Mouse (Mus musculus) heart, adult 9 months (tissue): Measurements from ENCODE around the gene Tbc1d5.

ENCODE experiments used
- DNase-seq, 2 experiments: peaks; one replicate each; pipeline ENCODE4 v3.0.0; 2022; ENCODE audit warnings: low spot score in 2 of 2

The Tbc1d5 gene

GRCm38 (mm10) chr17:51104294-51104693 lies 74.9 kb downstream of the Tbc1d5 start:
- no peak for DNase-seq

- DNase-seq, result no peak
Observed at GRCm38 (mm10) chr17:51043869-51044268, 135.3 kb downstream of the Tbc1d5 start.

GRCm38 (mm10) chr17:51040861-51041260 lies 138.3 kb downstream of the Tbc1d5 start:
- no peak for DNase-seq

- DNase-seq, result no peak
Observed at GRCm38 (mm10) chr17:51023227-51023626, 155.9 kb downstream of the Tbc1d5 start.

GRCm38 (mm10) chr17:51016384-51016783 lies 162.8 kb downstream of the Tbc1d5 start:
- DNase-seq, result no peak

- no peak for DNase-seq
Observed at GRCm38 (mm10) chr17:51013908-51014307, 165.2 kb downstream of the Tbc1d5 start.

- no peak for DNase-seq
Observed at GRCm38 (mm10) chr17:51003179-51003578, 176.0 kb downstream of the Tbc1d5 start.

- no peak for DNase-seq
Observed at GRCm38 (mm10) chr17:50998216-50998615, 180.9 kb downstream of the Tbc1d5 start.

- DNase-seq, result peak; percentile 53 to 69
Observed at GRCm38 (mm10) chr17:50993294-50993993, 185.7 kb downstream of the Tbc1d5 start.

GRCm38 (mm10) chr17:50990770-50991405 lies 188.3 kb downstream of the Tbc1d5 start:
- DNase-seq, result no peak

GRCm38 (mm10) chr17:50987935-50988334 lies 191.2 kb downstream of the Tbc1d5 start:
- no peak for DNase-seq

GRCm38 (mm10) chr17:50981933-50982332 lies 197.2 kb downstream of the Tbc1d5 start:
- no peak for DNase-seq

GRCm38 (mm10) chr17:50972142-50972541 lies 207.0 kb downstream of the Tbc1d5 start:
- no peak for DNase-seq

- no peak for DNase-seq
Observed at GRCm38 (mm10) chr17:50966147-50966546, 213.0 kb downstream of the Tbc1d5 start.

GRCm38 (mm10) chr17:50954313-50954712 lies 224.8 kb downstream of the Tbc1d5 start:
- no peak for DNase-seq

GRCm38 (mm10) chr17:50922308-50922707 lies 256.8 kb downstream of the Tbc1d5 start:
- DNase-seq, result no peak

- DNase-seq, result no peak
Observed at GRCm38 (mm10) chr17:50915216-50915615, 263.9 kb downstream of the Tbc1d5 start.

- DNase-seq, result no peak
Observed at GRCm38 (mm10) chr17:50908568-50909335, 270.4 kb downstream of the Tbc1d5 start.

GRCm38 (mm10) chr17:50908160-50908559 lies 271.0 kb downstream of the Tbc1d5 start:
- no peak for DNase-seq

GRCm38 (mm10) chr17:50906630-50907029 lies 272.5 kb downstream of the Tbc1d5 start:
- DNase-seq, result no peak

- DNase-seq, result no peak
Observed at GRCm38 (mm10) chr17:50904463-50904862, 274.7 kb downstream of the Tbc1d5 start.

GRCm38 (mm10) chr17:50897867-50898266 lies 281.3 kb downstream of the Tbc1d5 start:
- DNase-seq, result no peak

- no peak for DNase-seq
Observed at GRCm38 (mm10) chr17:50889475-50889874, 289.7 kb downstream of the Tbc1d5 start.
